Mouse (Mus musculus) midbrain, embryonic 11.5 days (tissue): ENCODE measurements at regions not wholly inside any gene's neighbourhood (a gene's known extent, or its start where the extent isn't known, plus 50 kb on each side); places are given as distances from the start of the nearest gene placed in this dataset.

Experiments
- ATAC-seq: fragments of 200-750 bp; cut with Nextera tagmentation; 2 replicates; pipeline ENCODE4 v1.8.0; 2017; ENCODE audit warnings: moderate TSS enrichment, moderate library complexity; ENCODE audit not compliant: low FRiP score
- DNase-seq: peaks from one replicate; pipeline ENCODE4 v3.0.0; 2015; ENCODE audit warnings: low spot score; ENCODE audit errors: missing footprints
- H3K27ac ChIP-seq: fragments of 300-500 bp; sonication (generic); 2 replicates; pipeline ENCODE4 v1.5.1; 2014; ENCODE audit warnings: low read depth, low read length
- H3K27me3 ChIP-seq: fragments of 300-500 bp; sonication (generic); 2 replicates; pipeline ENCODE4 v1.6.1; 2014; ENCODE audit warnings: mild to moderate bottlenecking, low read length, moderate library complexity, mixed read lengths; ENCODE audit not compliant: control insufficient read depth, insufficient read depth
- H3K36me3 ChIP-seq: fragments of 300-500 bp; sonication (generic); 2 replicates; pipeline ENCODE4 v1.6.1; 2014; ENCODE audit warnings: mild to moderate bottlenecking, low read length, moderate library complexity, mixed read lengths; ENCODE audit not compliant: control insufficient read depth, insufficient read depth
- H3K4me1 ChIP-seq: fragments of 300-500 bp; sonication (generic); 2 replicates; pipeline ENCODE4 v1.6.1; 2014; ENCODE audit warnings: low read length; ENCODE audit not compliant: control insufficient read depth, insufficient read depth
- H3K4me2 ChIP-seq: fragments of 300-500 bp; sonication (generic); 2 replicates; pipeline ENCODE4 v1.6.1; 2014; ENCODE audit warnings: mild to moderate bottlenecking, moderate library complexity
- H3K4me3 ChIP-seq: fragments of 300-500 bp; sonication (generic); 2 replicates; pipeline ENCODE4 v1.5.1; 2014; ENCODE audit warnings: low read depth, low read length
- H3K9ac ChIP-seq: fragments of 300-500 bp; sonication (generic); 2 replicates; pipeline ENCODE4 v1.6.1; 2014; ENCODE audit warnings: low read length
- H3K9me3 ChIP-seq: fragments of 300-500 bp; sonication (generic); 2 replicates; pipeline ENCODE4 v1.6.1; 2016; ENCODE audit warnings: low read length; ENCODE audit not compliant: control insufficient read depth
- WGBS: fragments of 180-500 bp; shearing (Covaris S2); extraction: QIAGEN DNeasy Blood & Tissue Kit; methylation state at CpG from one replicate; pipeline ENCODE4 v1.1.7; 2014; 5-methylcytosine and 5-hydroxymethylcytosine counted together

GRCm38 (mm10) chr4:124465229-124465820 lies 145.3 kb downstream of the 3100002H09Rik start:
- Histone ChIP-seq H3K4me3 (no peak overlapping the region), H3K36me3 (no peaks in the 10 kb centered on the region), H3K4me1 (no peaks in the 10 kb centered on the region), H3K4me2 (no peak overlapping the region), H3K9me3 (no peaks in the 10 kb centered on the region), H3K9ac (no peak overlapping the region), H3K27ac (no peak overlapping the region), H3K27me3 (peaks cover 4% of the 10 kb centered on the region)
- no peak for ATAC-seq
- DNase-seq, result no peak
- 82% methylated on average over 18 of the region's 18 CpGs for WGBS

GRCm38 (mm10) chr4:124455511-124456338 lies 154.9 kb downstream of the 3100002H09Rik start:
- Histone ChIP-seq H3K9ac (no peak overlapping the region), H3K4me1 (peaks cover 29% of the 10 kb centered on the region), H3K4me2 (no peak overlapping the region), H3K27me3 (peaks cover 9% of the 10 kb centered on the region), H3K36me3 (no peaks in the 10 kb centered on the region), H3K4me3 (no peak overlapping the region), H3K27ac (no peak overlapping the region), H3K9me3 (no peaks in the 10 kb centered on the region)
- DNase-seq (no peak), ATAC-seq (no peak)
- WGBS, result 53% methylated on average over 14 of the region's 14 CpGs

DNA sequence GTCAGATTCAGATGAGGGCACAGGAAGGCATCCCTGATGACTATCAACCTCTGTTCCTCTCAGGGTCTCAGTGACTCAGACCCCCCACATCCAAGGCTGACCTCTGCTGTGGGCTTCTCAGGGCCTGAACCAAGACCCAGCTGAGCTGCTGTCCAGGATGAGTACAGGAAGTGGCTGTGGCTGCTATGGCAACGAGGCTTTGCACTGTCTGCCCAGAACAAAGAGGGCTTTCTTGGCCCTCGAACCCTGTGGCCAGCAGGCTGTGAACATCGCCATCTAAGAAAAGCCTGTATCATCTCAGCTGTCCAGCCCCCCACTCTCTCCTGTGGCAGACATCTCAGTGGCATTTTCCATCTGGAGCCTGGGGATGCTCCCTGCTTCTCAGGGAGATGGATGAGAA lies 159.5 kb downstream of the 3100002H09Rik start:
- Histone ChIP-seq H3K9ac (0 out of 2 replicates have a peak overlapping the region, but pooled peaks have one; percentile 21), H3K36me3 (no peaks in the 10 kb centered on the region), H3K27ac (peak overlapping the region; percentile 49), H3K4me3 (no peak overlapping the region), H3K27me3 (peaks cover 13% of the 10 kb centered on the region), H3K4me1 (peaks cover 29% of the 10 kb centered on the region), H3K9me3 (no peaks in the 10 kb centered on the region), H3K4me2 (peak overlapping the region; percentile 6; the same call in 1 of the 2 replicates)
- ATAC-seq (peak; percentile 84), DNase-seq (peak; percentile 92)
- 4% methylated on average over 3 of the region's 3 CpGs for WGBS

- H3K9ac ChIP-seq, result no peak overlapping the region
- H3K9me3 ChIP-seq, result no peaks in the 10 kb centered on the region
- no peak overlapping the region for H3K4me3 ChIP-seq
- 62% methylated on average over 8 of the region's 8 CpGs for WGBS
- no peaks in the 10 kb centered on the region for H3K36me3 ChIP-seq
- no peak overlapping the region for H3K4me2 ChIP-seq
- peaks cover 24% of the 10 kb centered on the region for H3K27me3 ChIP-seq
- ATAC-seq (no peak), DNase-seq (no peak)
- peaks cover 40% of the 10 kb centered on the region for H3K4me1 ChIP-seq
- no peak overlapping the region for H3K27ac ChIP-seq
Observed at GRCm38 (mm10) chr4:124446615-124447014, 164.0 kb downstream of the 3100002H09Rik start.

DNA sequence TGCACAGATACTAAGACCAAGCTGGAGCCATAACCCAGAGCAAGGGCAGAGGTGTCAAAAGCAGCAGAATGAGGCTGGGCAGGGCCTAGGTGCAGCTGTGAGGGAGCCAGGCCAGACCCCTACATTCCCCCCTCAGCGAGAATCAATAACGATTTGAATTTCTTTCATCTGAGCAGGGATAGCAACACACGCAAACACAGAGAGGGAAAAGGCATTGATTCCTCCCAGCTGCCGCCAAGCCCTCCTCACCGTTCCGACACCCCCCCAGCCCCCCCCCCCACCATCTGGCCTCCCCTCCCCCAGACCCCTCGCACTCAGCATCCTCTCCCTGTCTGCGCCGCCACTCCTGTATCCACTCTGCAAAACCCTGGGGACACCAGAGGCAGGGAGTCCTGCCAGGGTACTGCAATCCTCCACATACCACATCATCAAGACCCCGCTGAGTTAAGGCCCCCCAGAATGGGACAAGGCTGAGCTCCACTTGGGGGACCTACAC lies 166.9 kb downstream of the 3100002H09Rik start:
- Histone ChIP-seq H3K36me3 (no peaks in the 10 kb centered on the region), H3K4me2 (peak overlapping the region; percentile 19; the same call in 1 of the 2 replicates), H3K9ac (peak overlapping the region; percentile 33), H3K9me3 (no peaks in the 10 kb centered on the region), H3K27ac (peak overlapping the region; percentile 63; the same call in 1 of the 2 replicates), H3K4me1 (peaks cover 32% of the 10 kb centered on the region), H3K4me3 (no peak overlapping the region), H3K27me3 (peaks cover 33% of the 10 kb centered on the region)
- ATAC-seq (peak; percentile 65), DNase-seq (peak; percentile 93)
- under 1% methylated on average over 10 of the region's 10 CpGs for WGBS

- no peak overlapping the region for H3K4me3 ChIP-seq
- H3K4me1 ChIP-seq, result peaks cover 32% of the 10 kb centered on the region
- H3K27me3 ChIP-seq, result peaks cover 35% of the 10 kb centered on the region
- H3K36me3 ChIP-seq, result no peaks in the 10 kb centered on the region
- peak overlapping the region; percentile 33 for H3K9ac ChIP-seq
- H3K4me2 ChIP-seq, result no peak overlapping the region; the same call in 1 of the 2 replicates
- WGBS, result 3% methylated on average over 10 of the region's 10 CpGs
- peak overlapping the region; percentile 63 for H3K27ac ChIP-seq
- ATAC-seq (no peak), DNase-seq (peak; percentile 92)
- H3K9me3 ChIP-seq, result no peaks in the 10 kb centered on the region
Observed at GRCm38 (mm10) chr4:124443130-124443503, 167.5 kb downstream of the 3100002H09Rik start.

GRCm38 (mm10) chr4:124442491-124443129 lies 168.0 kb downstream of the 3100002H09Rik start:
- peak overlapping the region; percentile 33; the same call in 1 of the 2 replicates for H3K9ac ChIP-seq
- peaks cover 32% of the 10 kb centered on the region for H3K4me1 ChIP-seq
- peak overlapping the region; percentile 63 for H3K27ac ChIP-seq
- H3K9me3 ChIP-seq, result no peaks in the 10 kb centered on the region
- H3K27me3 ChIP-seq, result peaks cover 35% of the 10 kb centered on the region
- WGBS, result 1% methylated on average over 10 of the region's 10 CpGs
- DNase-seq (peak; percentile 92), ATAC-seq (peak; percentile 0; the same call in 1 of the 2 replicates)
- no peaks in the 10 kb centered on the region for H3K36me3 ChIP-seq
- H3K4me2 ChIP-seq, result no peak overlapping the region
- no peak overlapping the region for H3K4me3 ChIP-seq

DNA sequence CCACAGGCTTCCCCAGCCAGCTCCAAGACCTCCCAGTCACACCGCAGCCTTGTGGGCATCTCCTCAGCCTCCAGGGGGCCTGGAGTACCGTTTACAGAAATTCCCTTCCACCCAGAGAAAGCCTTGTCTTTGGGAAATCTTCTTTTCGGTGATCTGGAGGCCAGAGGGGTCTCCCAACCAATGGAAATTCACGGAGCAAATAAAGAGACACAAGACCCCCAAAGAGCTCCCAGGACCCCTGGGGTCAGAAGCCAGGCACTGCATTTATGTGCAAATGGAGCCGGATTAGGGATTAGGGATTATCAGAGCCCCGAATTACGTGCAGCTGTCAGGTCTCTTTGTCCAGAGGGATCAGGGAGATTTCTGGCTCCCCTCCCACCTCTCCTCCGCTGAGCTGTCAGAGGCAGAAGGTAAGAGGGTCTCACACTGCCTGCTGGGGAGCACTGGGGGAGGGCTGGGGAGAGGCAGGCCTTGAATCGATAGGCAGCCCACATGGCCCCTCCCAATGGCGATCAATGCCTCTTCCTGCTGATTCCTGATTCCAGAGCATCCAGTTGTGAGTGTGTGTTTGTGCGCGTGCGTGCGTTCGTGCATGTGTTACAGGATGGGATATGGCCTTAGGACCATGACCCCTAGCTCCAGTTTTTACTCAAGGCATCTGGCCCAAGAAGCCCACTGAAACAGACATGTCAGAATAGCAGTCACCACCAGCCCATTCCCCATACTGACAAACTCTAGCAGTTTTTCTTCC lies 168.7 kb downstream of the 3100002H09Rik start:
- Histone ChIP-seq H3K4me2 (no peak overlapping the region), H3K27ac (peak overlapping the region; percentile 63), H3K4me1 (peaks cover 32% of the 10 kb centered on the region), H3K27me3 (peaks cover 35% of the 10 kb centered on the region), H3K9me3 (no peaks in the 10 kb centered on the region), H3K9ac (no peak overlapping the region), H3K36me3 (no peaks in the 10 kb centered on the region), H3K4me3 (no peak overlapping the region)
- WGBS, result 3% methylated on average over 15 of the region's 15 CpGs
- peak; percentile 97 for DNase-seq
- ATAC-seq, result peak; percentile 91
